Mouse (Mus musculus): ENCODE results near the gene Ptcd2.

GRCm38 (mm10) chr13:99377055-99377454, 32.5 kb upstream of the Ptcd2 start:
- no peak for TF ChIP-seq POLR2A (IDR thresholded peaks at IDR 0.05; ENCODE audit: insufficient read depth, low read depth, low read length)
- no peak for TF ChIP-seq EP300 (IDR thresholded peaks at IDR 0.05; ENCODE audit: insufficient read depth, low read depth, low read length)
